Mouse (Mus musculus) forebrain, embryonic 11.5 days (tissue): ENCODE data around the gene 1110032F04Rik. TPM values are rescaled to one million over a fixed set of nuclear protein-coding genes. Genes with fewer than 3 reads are reported as not detected.

Experiments
- ATAC-seq: fragments of 200-750 bp; cut with Nextera tagmentation; replicated peaks from 2 replicates; pipeline ENCODE4 v1.8.0; 2017; ENCODE audit warnings: moderate TSS enrichment; ENCODE audit not compliant: low FRiP score
- DNase-seq: peaks from one replicate; pipeline ENCODE4 v3.0.0-alpha.2; 2017; ENCODE audit warnings: low spot score
- H3K27ac ChIP-seq: fragments of 300-500 bp; sonication (generic); 2 replicates; pipeline ENCODE4 v1.5.1; 2014; ENCODE audit warnings: low read depth, low read length
- H3K27me3 ChIP-seq: fragments of 300-500 bp; sonication (generic); 2 replicates; pipeline ENCODE4 v1.6.1; 2014; ENCODE audit warnings: mild to moderate bottlenecking, low read length, mixed read lengths; ENCODE audit not compliant: control insufficient read depth, insufficient read depth
- H3K36me3 ChIP-seq: fragments of 300-500 bp; sonication (generic); 2 replicates; pipeline ENCODE4 v1.6.1; 2014; ENCODE audit warnings: mild to moderate bottlenecking, low read length, moderate library complexity, mixed read lengths; ENCODE audit not compliant: control insufficient read depth, insufficient read depth
- H3K4me1 ChIP-seq: fragments of 300-500 bp; sonication (generic); replicated peaks from 2 replicates; pipeline ENCODE4 v1.6.1; 2014; ENCODE audit warnings: low read length, mixed read lengths; ENCODE audit not compliant: control insufficient read depth, insufficient read depth
- H3K4me2 ChIP-seq: fragments of 300-500 bp; sonication (generic); 2 replicates; pipeline ENCODE4 v1.6.1; 2014; ENCODE audit warnings: low read depth, mild to moderate bottlenecking, low read length, moderate library complexity, mixed read lengths; ENCODE audit not compliant: severe bottlenecking
- H3K4me3 ChIP-seq: fragments of 300-500 bp; sonication (generic); 2 replicates; pipeline ENCODE4 v1.5.1; 2014; ENCODE audit warnings: low read depth, low read length
- H3K9ac ChIP-seq: fragments of 300-500 bp; sonication (generic); 2 replicates; pipeline ENCODE4 v1.6.1; 2014; ENCODE audit warnings: low read length
- H3K9me3 ChIP-seq: fragments of 300-500 bp; sonication (generic); 2 replicates; pipeline ENCODE4 v1.6.1; 2016; ENCODE audit warnings: low read length, mixed read lengths; ENCODE audit not compliant: control insufficient read depth
- WGBS: fragments of 180-500 bp; shearing (Covaris S2); extraction: QIAGEN DNeasy Blood & Tissue Kit; methylation state at CpG from one replicate; pipeline ENCODE4 v1.1.7; 2014; 5-methylcytosine and 5-hydroxymethylcytosine counted together
- polyA plus RNA-seq: library from polyadenylated mRNA; unstranded; fragments of >200 nt; fragmentation: Nextera tagmentation; extraction: Ambion mirVana; gene quantifications from 2 replicates; pipeline ENCODE4 v1.2.1, GENCODE M21; 2014

Gene 1110032F04Rik
- polyA plus RNA-seq: 1.3 and 1.9 TPM in 2 replicates

DNA sequence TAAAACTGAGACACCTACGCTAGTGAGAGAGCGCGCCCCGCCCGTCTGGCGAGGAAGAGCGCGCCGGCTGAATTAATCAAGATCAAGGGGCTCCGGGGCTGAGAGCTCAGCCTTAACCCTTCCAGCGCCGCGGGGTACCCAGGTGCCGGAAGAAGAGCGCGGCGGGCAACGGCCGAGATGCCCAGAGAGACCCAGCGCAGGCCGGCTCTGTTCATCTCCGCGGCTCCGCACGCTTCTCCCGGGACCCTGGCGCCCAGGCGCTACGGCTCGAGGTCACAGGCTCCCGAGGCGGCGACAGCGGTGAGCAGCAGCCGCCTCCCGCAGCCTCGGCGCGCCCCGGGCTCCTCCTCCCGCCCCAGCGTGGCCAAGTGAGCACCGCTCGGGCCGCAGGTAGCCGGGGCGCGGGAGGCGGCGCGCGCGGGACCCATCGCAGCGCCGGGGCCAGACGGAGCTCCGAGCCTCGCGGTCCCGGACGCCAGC lies at the start of gene 1110032F04Rik:
Gene 1110032F04Rik (plus strand): TSS at position 376 of the 480 bp plus-strand sequence.
- no peaks in the 10 kb centered on the region for H3K36me3 ChIP-seq
- H3K4me1 ChIP-seq: 0 out of 2 replicates have a peak, but pooled peaks cover 3% of the 10 kb centered on the region
- peak within 1 kb of the TSS; percentile 64 for H3K4me3 ChIP-seq
- peak within 1 kb of the TSS; percentile 65 for H3K9ac ChIP-seq
- ATAC-seq (peak; percentile 86), DNase-seq (peak; percentile 88)
- H3K9me3 ChIP-seq: no peaks in the 10 kb centered on the region
- no peak within 1 kb of the TSS for H3K27ac ChIP-seq
- peaks cover 19% of the 10 kb centered on the region for H3K27me3 ChIP-seq
- WGBS: under 1% methylated on average over 54 of the region's 62 CpGs
- H3K4me2 ChIP-seq: peak within 1 kb of the TSS; percentile 99

DNA sequence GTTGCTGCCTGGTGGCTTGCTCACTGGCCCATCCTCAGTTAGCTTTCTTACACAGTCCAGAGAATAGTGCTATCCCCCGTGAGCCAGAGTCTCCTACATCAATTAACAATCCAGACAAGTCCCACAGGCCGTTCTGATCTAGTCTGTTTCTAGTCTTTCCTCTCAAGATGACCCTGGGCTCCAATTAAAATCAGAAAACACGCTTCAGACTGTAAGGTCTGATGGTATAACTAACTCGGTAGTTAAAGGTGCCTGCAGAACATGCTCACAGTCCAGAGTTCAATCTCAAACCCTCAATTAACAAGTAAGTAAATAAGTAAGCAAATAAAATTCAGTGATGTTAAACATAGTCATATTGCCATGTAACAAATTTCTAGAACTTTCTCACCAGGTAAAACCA lies 48.0 kb upstream of the 1110032F04Rik start:
- Histone ChIP-seq H3K9ac (no peak overlapping the region), H3K4me1 (no peaks in the 10 kb centered on the region), H3K27me3 (no peaks in the 10 kb centered on the region), H3K27ac (no peak overlapping the region), H3K36me3 (no peaks in the 10 kb centered on the region), H3K4me2 (no peak overlapping the region), H3K9me3 (no peaks in the 10 kb centered on the region), H3K4me3 (no peak overlapping the region)
- ATAC-seq (no peak), DNase-seq (no peak)
- 75% methylated on average over 4 of the region's 4 CpGs for WGBS

DNA sequence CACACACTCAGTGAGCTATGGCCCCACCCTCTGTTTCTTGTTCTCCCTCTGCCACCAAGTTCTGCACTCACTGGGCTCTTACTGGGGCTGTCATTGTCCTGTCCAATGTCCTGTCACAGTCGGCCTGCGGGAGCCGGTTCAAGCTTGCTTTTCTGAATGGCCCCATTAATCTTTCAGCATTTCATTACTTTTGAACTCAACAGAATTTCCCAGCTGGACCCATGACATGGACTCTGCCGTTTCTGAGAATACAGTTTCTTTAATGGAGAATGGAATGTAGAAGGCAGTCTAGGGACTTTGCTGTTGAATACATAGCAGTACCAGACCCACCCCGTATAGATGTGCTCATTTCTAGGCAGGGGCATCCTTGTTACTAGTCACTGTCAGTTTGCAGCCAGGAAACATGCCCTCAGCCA lies 47.5 kb upstream of the 1110032F04Rik start:
- Histone ChIP-seq H3K27ac (no peak overlapping the region), H3K4me2 (no peak overlapping the region), H3K4me1 (no peaks in the 10 kb centered on the region), H3K9me3 (no peaks in the 10 kb centered on the region), H3K36me3 (no peaks in the 10 kb centered on the region), H3K4me3 (no peak overlapping the region), H3K9ac (no peak overlapping the region), H3K27me3 (no peaks in the 10 kb centered on the region)
- 58% methylated on average over 5 of the region's 5 CpGs for WGBS
- no peak for DNase-seq
- ATAC-seq: peak; percentile 71; the same call in 1 of the 2 replicates

DNA sequence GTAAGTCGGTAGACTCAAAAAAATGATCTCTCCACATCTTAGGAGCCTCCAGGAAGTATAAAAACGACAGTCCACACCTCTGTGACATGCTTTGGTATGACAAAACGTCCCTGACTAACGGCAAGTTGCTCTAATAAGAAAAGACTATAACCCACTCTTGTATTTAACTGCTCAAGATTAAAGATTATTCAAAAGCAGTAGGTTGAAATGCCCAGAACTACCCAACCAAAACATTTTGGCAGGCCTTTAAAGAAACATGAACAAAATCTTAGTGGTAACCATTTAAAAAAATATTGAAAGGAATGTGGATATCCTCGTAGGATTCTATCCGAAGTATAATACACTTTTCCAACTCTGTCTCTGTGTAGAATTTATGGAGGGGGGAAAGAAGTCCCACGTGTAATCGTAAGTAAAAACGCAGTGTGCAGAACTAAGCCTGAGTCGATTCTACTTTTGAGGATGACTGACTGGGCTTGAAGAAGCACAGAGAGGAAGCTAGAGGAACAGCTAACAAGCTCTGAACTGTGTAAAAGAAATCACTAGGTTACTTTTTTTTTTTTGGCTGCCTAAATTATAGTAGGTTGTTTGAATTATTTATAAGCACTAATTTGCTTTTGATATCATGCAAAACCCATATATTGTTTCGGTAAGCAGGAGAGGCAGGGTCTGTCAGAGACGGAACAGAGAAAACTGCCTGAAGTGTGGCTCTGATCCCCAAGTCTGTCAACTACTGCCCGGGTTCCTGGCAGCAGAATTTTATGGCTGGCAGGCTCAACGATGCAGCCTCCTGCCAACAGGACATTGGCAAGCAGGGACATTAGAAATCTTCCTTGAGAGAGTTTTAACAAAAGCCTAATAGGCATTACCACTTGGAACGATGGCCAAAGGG lies 45.3 kb upstream of the 1110032F04Rik start:
- ATAC-seq (no peak), DNase-seq (no peak)
- no peak overlapping the region for H3K4me3 ChIP-seq
- H3K36me3 ChIP-seq: no peaks in the 10 kb centered on the region
- H3K27ac ChIP-seq: no peak overlapping the region
- 81% methylated on average over 15 of the region's 15 CpGs for whole genome bisulfite sequencing
- H3K9me3 ChIP-seq: no peaks in the 10 kb centered on the region
- H3K4me1 ChIP-seq: no peaks in the 10 kb centered on the region
- H3K9ac ChIP-seq: no peak overlapping the region
- H3K4me2 ChIP-seq: no peak overlapping the region
- no peaks in the 10 kb centered on the region for H3K27me3 ChIP-seq

DNA sequence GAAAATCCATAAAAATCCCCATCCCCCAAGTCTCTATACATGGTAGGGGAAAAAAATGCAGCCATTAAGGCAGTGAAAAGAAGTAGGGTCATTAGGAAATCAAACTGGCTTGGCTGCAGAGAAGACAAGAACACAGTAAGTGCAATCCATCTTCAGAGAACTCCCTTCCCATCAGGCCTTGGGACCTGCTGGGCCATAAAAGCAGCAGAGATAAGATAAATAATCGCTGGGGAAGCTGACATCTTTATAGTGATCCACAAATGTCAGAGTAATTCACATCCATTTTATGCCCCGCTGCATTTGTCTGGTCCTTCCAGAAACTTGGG lies 44.7 kb upstream of the 1110032F04Rik start:
- Histone ChIP-seq H3K4me1 (no peaks in the 10 kb centered on the region), H3K4me2 (no peak overlapping the region), H3K36me3 (no peaks in the 10 kb centered on the region), H3K27me3 (no peaks in the 10 kb centered on the region), H3K9ac (no peak overlapping the region), H3K4me3 (no peak overlapping the region), H3K9me3 (no peaks in the 10 kb centered on the region), H3K27ac (no peak overlapping the region)
- DNase-seq (no peak), ATAC-seq (no peak)
- 84% methylated on average over 2 of the region's 2 CpGs for whole genome bisulfite sequencing

DNA sequence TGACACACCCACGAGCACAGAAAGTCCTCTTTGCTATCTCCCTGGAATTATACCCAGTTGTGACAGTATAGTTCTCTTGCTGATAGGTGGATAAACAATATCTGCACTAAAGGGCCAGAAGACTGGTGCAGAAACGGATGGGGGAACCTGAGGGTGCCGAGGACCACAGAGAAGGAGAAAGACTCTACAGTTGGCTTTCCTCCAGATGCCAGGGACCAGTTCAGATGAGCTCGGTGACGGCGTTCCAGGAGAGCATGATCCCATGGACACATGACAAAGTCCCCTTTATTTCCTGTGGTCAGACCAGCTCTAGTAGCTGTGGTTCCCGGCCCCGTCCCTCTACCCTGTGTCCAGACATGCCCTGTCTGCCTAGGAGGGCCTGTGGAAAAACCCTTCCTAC lies 44.2 kb upstream of the 1110032F04Rik start:
- no peak for DNase-seq
- no peak overlapping the region for H3K27ac ChIP-seq
- WGBS: 83% methylated on average over 8 of the region's 8 CpGs
- no peak for ATAC-seq
- H3K4me3 ChIP-seq: no peak overlapping the region
- no peaks in the 10 kb centered on the region for H3K27me3 ChIP-seq
- no peak overlapping the region for H3K9ac ChIP-seq
- no peaks in the 10 kb centered on the region for H3K9me3 ChIP-seq
- no peaks in the 10 kb centered on the region for H3K36me3 ChIP-seq
- no peaks in the 10 kb centered on the region for H3K4me1 ChIP-seq
- no peak overlapping the region for H3K4me2 ChIP-seq

DNA sequence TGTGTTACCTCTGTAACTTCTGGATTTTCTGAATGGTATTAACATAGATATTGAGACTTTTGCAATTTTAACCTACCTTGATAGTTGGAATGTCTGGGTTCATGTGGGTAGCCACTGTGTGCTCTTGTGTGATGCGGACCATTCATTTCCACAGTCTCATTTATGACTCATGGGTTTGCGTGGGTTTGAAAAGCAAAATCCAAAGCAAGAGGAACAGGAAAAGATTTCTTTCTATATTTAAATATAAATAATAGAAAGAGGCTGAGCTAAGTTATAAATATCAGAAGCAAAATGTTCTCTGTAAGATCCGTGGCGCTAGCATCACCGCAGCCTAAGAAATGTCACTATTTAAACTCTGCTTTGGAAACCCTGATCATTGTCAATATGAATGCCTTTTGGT lies 41.7 kb upstream of the 1110032F04Rik start:
- H3K36me3 ChIP-seq: no peaks in the 10 kb centered on the region
- H3K4me3 ChIP-seq: no peak overlapping the region
- no peaks in the 10 kb centered on the region for H3K27me3 ChIP-seq
- no peak overlapping the region for H3K4me2 ChIP-seq
- H3K9ac ChIP-seq: no peak overlapping the region
- no peak for ATAC-seq
- DNase-seq: no peak
- H3K27ac ChIP-seq: no peak overlapping the region
- H3K4me1 ChIP-seq: no peaks in the 10 kb centered on the region
- H3K9me3 ChIP-seq: no peaks in the 10 kb centered on the region
- WGBS: 99% methylated on average over 5 of the region's 5 CpGs

DNA sequence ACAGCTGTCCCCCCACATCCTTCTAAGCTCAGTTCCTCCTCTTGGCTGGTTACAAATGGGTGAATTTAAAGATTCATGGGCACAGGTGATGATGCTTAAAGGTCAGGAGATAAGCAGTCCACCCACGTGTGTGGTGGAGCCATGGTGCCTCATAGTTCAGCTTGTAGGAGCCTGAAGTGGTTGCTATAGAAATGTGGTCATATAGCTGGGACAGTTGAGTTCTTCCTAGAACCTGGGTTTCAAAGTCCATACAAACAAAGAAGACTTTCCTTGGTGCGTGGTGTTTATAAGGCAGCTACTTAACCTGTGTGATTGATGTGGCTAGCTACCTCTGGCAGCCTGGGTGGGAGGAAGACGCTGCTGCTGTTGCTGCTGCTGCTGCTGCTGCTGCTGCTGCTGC lies 39.4 kb upstream of the 1110032F04Rik start:
- ATAC-seq: no peak
- Histone ChIP-seq H3K27me3 (no peaks in the 10 kb centered on the region), H3K4me3 (no peak overlapping the region), H3K9me3 (no peaks in the 10 kb centered on the region), H3K4me2 (no peak overlapping the region), H3K27ac (no peak overlapping the region), H3K36me3 (no peaks in the 10 kb centered on the region), H3K9ac (no peak overlapping the region), H3K4me1 (no peaks in the 10 kb centered on the region)
- WGBS: 87% methylated on average over 3 of the region's 3 CpGs
- DNase-seq: no peak
